Mouse (Mus musculus) gastrocnemius, postnatal 4 days (tissue): Measurements from ENCODE around the gene Steap4. TPM values are rescaled to one million over a fixed set of nuclear protein-coding genes. Genes with fewer than 3 reads are reported as not detected.
"Not testable (repeated sequence)": the region's sequence is repeated elsewhere in the genome, so short reads cannot be mapped to it uniquely, and the experiment has no call there.

Experiments used
- DNase-seq, 2 experiments: peaks; one replicate each; pipeline ENCODE4 v3.0.0; 2021 to 2022; ENCODE audit warnings: low spot score in 2 of 2, mixed read lengths in 2 of 2
- total RNA-seq, 2 experiments: library from RNA; stranded (reverse); gene quantifications; 2 replicates each; pipeline ENCODE4 v1.2.3; 2021

Steap4 gene
- total RNA-seq, 2 experiments from 2014 or later = 31.9 to 32.8 TPM

DNA sequence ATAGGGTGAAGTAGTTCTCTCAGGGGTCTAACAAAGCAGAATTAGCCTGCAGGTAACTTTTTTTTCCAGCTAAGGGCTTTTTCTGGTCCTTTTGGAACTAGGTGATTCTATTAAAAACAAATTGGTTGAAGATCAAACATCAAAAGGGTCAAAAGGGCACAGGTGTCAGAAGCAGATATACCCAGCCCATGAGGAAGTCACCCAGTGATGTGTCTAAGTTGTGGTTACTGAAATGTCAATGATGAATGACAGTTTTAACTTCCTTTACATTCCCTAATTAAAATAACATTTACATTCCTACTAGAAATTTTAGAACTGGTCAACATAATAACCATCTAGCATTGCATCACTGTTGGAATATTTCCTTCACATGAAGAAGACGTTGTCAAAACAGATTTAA lies 27.7 kb downstream of the Steap4 start:
- DNase-seq = no peak

DNA sequence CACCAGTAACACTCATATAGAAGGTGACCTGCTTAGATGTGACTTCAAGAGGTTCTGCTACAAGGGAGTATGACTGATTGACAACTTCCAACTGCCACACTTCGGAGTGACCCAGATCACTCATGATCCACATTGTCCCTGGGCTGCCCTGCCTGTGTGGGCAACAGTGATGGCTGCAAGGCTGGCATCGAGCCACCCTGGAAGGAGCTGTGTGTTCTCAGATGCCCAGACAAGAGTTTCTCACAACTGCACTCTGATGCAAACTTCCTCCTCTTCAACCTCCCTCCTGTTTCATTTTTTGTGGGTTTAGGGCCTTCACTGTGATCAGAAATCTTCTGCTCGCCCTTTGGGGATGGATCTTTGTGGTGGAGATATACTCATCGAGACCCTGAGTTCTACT lies 28.2 kb downstream of the Steap4 start:
- no peak for DNase-seq

DNA sequence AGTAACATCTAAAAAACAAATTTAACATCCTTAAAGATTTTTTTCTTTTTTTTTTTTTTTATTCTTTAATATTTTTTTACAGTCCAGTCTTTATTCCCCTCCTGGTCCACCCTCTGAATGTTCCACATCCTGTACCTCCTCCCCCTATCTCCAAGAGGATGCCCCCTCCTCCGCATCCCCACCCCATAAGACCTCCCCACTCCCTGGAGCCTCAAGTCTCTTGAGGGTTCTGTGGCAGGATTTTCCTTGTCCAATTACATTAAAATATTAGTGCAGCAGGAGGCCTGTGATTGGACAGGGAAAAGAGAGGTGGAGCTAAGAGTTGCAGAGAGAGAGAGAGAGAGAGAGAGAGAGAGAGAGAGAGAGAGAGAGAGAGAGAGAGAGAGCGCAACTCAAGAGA lies 31.4 kb downstream of the Steap4 start:
- not testable (repeated sequence) for DNase-seq

DNA sequence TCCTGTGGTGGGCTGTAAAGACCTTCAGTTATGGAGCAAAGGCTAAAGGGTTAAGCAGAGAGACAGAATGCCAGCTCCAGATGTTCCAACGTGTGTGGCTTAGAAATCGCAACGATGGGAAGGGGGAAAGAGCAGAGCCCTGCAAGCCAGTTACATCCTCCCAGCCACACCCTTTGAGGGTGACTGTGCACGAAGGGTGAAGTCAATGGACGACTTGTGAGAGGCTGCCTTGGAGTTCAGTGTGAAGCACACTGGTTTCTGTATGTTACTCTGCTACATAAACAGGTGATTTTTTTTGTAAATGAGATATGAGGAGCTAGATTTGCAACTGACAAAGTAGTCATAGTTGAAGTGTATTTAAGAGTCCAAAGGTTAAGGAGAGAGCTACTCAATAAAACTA lies 33.5 kb downstream of the Steap4 start:
- DNase-seq = no peak

DNA sequence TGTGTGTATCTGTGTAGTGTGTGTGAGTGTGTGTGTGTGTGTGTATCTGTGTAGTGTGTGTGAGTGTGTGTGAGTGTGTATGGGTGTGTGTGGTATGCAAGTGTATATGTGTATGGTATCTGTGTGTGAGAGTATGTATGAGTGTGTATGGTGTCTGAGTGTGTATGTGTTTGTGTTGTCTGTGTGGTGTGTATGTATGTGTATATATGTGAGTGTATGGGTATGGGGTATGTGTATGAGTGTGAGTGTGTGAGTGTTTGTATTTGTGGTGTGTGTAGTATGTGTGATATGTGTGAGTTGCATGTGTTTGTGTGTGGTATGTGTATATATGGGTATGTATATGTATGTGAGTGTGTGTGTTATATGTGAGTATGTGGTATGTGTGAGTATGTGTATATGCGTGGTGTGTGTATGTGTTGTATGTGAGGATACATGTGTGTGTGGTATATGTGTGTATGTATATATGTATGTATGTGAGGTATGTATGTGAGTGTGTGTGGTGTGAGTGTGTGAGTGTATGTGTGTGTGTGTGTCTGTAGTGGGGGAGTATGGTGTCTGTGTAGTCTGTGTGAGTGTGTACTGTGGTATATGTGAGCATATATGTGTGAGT lies 35.1 kb downstream of the Steap4 start:
- DNase-seq = no peak

DNA sequence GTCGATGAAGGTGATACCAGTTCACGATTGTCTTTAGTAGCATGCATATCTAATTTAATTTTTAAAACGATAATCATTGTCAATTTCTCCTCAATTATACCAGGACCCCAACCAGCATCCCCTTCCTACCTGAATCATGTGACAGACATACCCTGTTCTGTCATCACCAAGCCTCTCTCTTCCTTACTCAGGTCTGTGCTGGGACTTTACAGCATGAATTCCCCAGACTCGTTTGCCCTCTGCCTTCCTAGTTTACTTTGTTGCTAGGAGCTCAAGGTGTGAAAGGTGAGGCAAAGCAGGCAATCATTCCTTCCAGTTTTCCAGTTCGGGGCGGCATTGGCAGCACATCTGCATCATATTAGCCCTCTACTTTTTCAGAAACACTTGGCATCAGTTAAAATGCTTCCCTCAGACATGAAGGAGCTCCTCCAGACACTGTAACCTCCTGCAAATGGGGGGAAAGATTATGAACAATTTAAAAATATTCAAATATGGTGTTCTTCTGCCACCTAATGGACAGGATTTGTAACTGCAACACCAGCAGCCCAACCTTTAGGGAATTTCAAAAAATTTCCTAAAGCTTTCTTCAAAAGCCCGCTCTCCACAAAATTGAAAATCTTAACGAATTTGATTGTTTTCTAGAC lies 36.3 kb downstream of the Steap4 start:
- no peak for DNase-seq

DNA sequence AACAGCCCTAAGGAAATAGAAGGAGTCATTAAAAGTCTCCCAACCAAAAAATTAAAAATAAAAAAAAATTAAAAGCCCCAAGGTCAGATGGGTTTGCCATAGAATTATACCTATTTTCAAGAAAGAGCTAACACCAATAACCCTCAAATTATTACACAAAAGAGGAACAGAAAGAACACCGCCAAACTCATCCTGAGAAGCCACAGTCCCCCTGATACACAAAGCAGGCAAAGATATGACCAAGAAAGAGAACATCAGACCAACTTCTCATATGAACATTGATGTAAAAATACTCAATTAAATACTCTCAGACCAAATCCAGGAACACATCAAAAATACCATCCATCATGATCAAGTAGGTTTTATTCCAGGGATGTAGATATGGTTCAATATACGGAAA lies 36.8 kb downstream of the Steap4 start:
- no peak for DNase-seq

DNA sequence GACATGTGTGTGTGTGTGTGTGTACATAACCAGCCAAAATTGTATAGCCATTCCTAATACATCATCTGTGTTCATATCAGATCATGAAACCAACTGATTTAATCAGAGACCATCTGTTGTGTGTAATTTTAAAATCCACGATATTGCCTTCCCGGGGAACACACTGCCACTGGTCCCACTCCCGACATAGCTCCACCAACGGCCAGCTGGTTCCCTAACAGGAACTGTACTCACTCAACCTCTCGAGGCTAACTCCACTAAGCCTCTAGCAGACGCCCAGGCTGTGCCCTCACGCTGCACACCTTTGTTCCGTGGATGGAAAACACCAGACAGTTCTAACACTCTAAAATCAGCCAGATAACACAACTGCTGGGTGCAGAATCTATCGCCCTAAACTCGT lies 40.2 kb downstream of the Steap4 start:
- DNase-seq = no peak

DNA sequence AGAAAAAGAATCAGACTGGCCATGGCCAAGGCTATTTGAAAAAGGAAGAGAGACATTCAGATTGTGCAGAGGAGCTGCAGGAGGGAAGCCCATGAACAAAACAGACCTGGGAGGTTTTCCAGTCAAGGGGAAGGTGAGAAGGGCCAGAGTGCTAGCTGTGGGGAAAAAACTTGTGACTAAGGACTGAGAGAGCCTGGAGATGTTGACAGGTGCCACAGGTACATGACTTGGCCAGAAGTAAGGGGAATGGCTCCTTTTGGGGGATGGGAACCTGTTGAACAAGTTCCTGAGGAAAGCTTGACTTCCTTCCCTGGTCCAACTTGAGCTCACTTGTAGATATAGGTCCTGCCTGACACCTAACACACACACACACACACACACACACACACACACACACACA lies 42.6 kb downstream of the Steap4 start:
- DNase-seq = no peak

DNA sequence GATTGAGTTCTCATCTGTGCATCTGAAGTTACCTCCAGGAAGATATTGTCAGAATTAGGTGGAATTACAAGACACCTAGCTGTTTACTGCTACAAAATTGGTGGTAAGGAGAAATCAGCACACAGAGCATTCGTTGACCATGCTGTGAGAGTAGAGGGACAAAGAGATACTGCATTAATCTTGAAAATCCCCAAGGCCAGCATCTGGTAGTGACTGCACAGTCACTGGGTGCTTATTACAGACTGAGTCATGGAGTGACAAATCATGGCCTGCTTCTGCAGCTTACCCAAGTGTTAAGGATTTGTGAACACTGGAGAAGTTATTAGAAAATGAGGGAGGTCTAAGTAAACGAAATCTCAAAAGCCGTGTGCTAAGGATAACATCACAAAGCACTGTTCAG lies 53.0 kb downstream of the Steap4 start:
- no peak for DNase-seq

Other genes with a start within 250 kb of the Steap4 start
- 10 to 100 TPM; 76.8 to 84.5 TPM for gene Sri, start 85.6 kb downstream of the Steap4 start, total RNA-seq